Mouse (Mus musculus): ENCODE results near the gene Cacnb4. TPM values are rescaled to one million over a fixed set of nuclear protein-coding genes. Genes with fewer than 3 reads are reported as not detected.

Cacnb4 gene
- total and polyA plus RNA-seq, 3 experiments: not detected

- H3K27me3 ChIP-seq (ENCODE audit: control insufficient read depth in 1 of 2, insufficient read depth in 2 of 2, low read length in 2 of 2): no peaks in the 10 kb centered on the region
- TF ChIP-seq POLR2A (IDR thresholded peaks at IDR 0.05; ENCODE audit: control insufficient read depth in 1 of 2, insufficient read depth in 1 of 2, low read depth in 1 of 2, low read length in 2 of 2, poor library complexity in 1 of 2): no peak
- TF ChIP-seq SMC3 (IDR thresholded peaks at IDR 0.05; ENCODE audit: low read depth, low read length): no peak
- TF ChIP-seq ZC3H11A (IDR thresholded peaks at IDR 0.05; ENCODE audit: low read depth, low read length): no peak
- no peak for TF ChIP-seq MAX (IDR thresholded peaks at IDR 0.05; ENCODE audit: low read length)
- H3K27ac ChIP-seq (ENCODE audit: control insufficient read depth, low read depth, low read length): no peak overlapping the region
- H3K4me3 ChIP-seq (ENCODE audit: control insufficient read depth in 1 of 2, insufficient read depth in 1 of 2, low read depth in 2 of 2, low read length in 2 of 2): no peak overlapping the region
- H3K9me3 ChIP-seq (replicated peaks; ENCODE audit: insufficient read depth, low read length): no peaks in the 10 kb centered on the region
- H3K9ac ChIP-seq (ENCODE audit: control insufficient read depth, low read depth, low read length, poor library complexity, severe bottlenecking): no peak overlapping the region
- H3K79me2 ChIP-seq (ENCODE audit: control insufficient read depth, insufficient read depth, low read length, poor library complexity): no peaks in the 10 kb centered on the region
- no peak for DNase-seq (ENCODE audit: low read depth, low spot score)
- no peaks in the 10 kb centered on the region for H3K36me3 ChIP-seq (ENCODE audit: control insufficient read depth in 1 of 2, insufficient read depth in 2 of 2, low read length in 2 of 2)
- H3K4me1 ChIP-seq (ENCODE audit: control insufficient read depth in 1 of 2, insufficient read depth in 2 of 2, low read length in 2 of 2): no peaks in the 10 kb centered on the region
Observed at GRCm38 (mm10) chr2:52476801-52477549, 199.7 kb downstream of the Cacnb4 start.

GRCm38 (mm10) chr2:52475854-52476253 is 200.8 kb downstream of the Cacnb4 start:
- Histone ChIP-seq H3K9ac (ENCODE audit: control insufficient read depth, low read depth, low read length, poor library complexity, severe bottlenecking) (no peak overlapping the region), H3K27me3 (ENCODE audit: control insufficient read depth in 1 of 2, insufficient read depth in 2 of 2, low read length in 2 of 2) (no peaks in the 10 kb centered on the region), H3K9me3 (replicated peaks; ENCODE audit: insufficient read depth, low read length) (no peaks in the 10 kb centered on the region), H3K27ac (ENCODE audit: control insufficient read depth, low read depth, low read length) (no peak overlapping the region), H3K4me3 (ENCODE audit: control insufficient read depth in 1 of 2, insufficient read depth in 1 of 2, low read depth in 2 of 2, low read length in 2 of 2) (no peak overlapping the region), H3K79me2 (ENCODE audit: control insufficient read depth, insufficient read depth, low read length, poor library complexity) (no peaks in the 10 kb centered on the region), H3K36me3 (ENCODE audit: control insufficient read depth in 1 of 2, insufficient read depth in 2 of 2, low read length in 2 of 2) (no peaks in the 10 kb centered on the region), H3K4me1 (ENCODE audit: control insufficient read depth in 1 of 2, insufficient read depth in 2 of 2, low read length in 2 of 2) (no peaks in the 10 kb centered on the region)
- no peak for DNase-seq (ENCODE audit: low read depth, low spot score)
- no peak for TF ChIP-seq RCOR1 (IDR thresholded peaks at IDR 0.05; ENCODE audit: low read depth, low read length)
- TF ChIP-seq ZC3H11A (IDR thresholded peaks at IDR 0.05; ENCODE audit: low read depth, low read length): no peak
- TF ChIP-seq ETS1 (IDR thresholded peaks at IDR 0.05; ENCODE audit: low read depth, low read length): no peak
- TF ChIP-seq POLR2AphosphoS2 (IDR thresholded peaks at IDR 0.05; ENCODE audit: low read length): no peak
- no peak for TF ChIP-seq NRF1 (IDR thresholded peaks at IDR 0.05; ENCODE audit: insufficient read depth, low read depth, low read length, poor library complexity, severe bottlenecking)
- TF ChIP-seq KAT2A (conservative IDR thresholded peaks at IDR 0.05; ENCODE audit: low read depth, low read length): no peak
- TF ChIP-seq RAD21 (IDR thresholded peaks at IDR 0.05; ENCODE audit: low read depth, low read length): no peak
- TF ChIP-seq SMC3 (IDR thresholded peaks at IDR 0.05; ENCODE audit: low read depth, low read length): no peak
- TF ChIP-seq EP300 (IDR thresholded peaks at IDR 0.05; ENCODE audit: low read depth in 1 of 2, low read length in 2 of 2): no peak
- TF ChIP-seq GATA1 (IDR thresholded peaks at IDR 0.05; ENCODE audit: low read depth, low read length): no peak
- TF ChIP-seq MYC (IDR thresholded peaks at IDR 0.05; ENCODE audit: low read depth, low read length): no peak
- TF ChIP-seq TAL1 (IDR thresholded peaks at IDR 0.05; ENCODE audit: low read length): no peak

GRCm38 (mm10) chr2:52474570-52474969 is 202.1 kb downstream of the Cacnb4 start:
- Histone ChIP-seq H3K4me1 (ENCODE audit: control insufficient read depth in 1 of 2, insufficient read depth in 2 of 2, low read length in 2 of 2) (no peaks in the 10 kb centered on the region), H3K27me3 (ENCODE audit: control insufficient read depth in 1 of 2, insufficient read depth in 2 of 2, low read length in 2 of 2) (no peaks in the 10 kb centered on the region), H3K36me3 (ENCODE audit: control insufficient read depth in 1 of 2, insufficient read depth in 2 of 2, low read length in 2 of 2) (no peaks in the 10 kb centered on the region), H3K4me3 (ENCODE audit: control insufficient read depth in 1 of 2, insufficient read depth in 1 of 2, low read depth in 2 of 2, low read length in 2 of 2) (no peak overlapping the region), H3K27ac (ENCODE audit: control insufficient read depth, low read depth, low read length) (no peak overlapping the region), H3K9me3 (replicated peaks; ENCODE audit: insufficient read depth, low read length) (no peaks in the 10 kb centered on the region), H3K9ac (ENCODE audit: control insufficient read depth, low read depth, low read length, poor library complexity, severe bottlenecking) (no peak overlapping the region), H3K79me2 (ENCODE audit: control insufficient read depth, insufficient read depth, low read length, poor library complexity) (no peaks in the 10 kb centered on the region)
- no peak for TF ChIP-seq NELFE (IDR thresholded peaks at IDR 0.05; ENCODE audit: low read depth, low read length)
- TF ChIP-seq ZNF384 (IDR thresholded peaks at IDR 0.05; ENCODE audit: low read depth, low read length): no peak
- TF ChIP-seq SIN3A (IDR thresholded peaks at IDR 0.05; ENCODE audit: low read length): no peak
- no peak for TF ChIP-seq MXI1 (IDR thresholded peaks at IDR 0.05; ENCODE audit: low read depth, low read length)
- no peak for TF ChIP-seq CHD2 (IDR thresholded peaks at IDR 0.05; ENCODE audit: low read length)
- TF ChIP-seq CTCF (IDR thresholded peaks at IDR 0.05 in 2 of 3, conservative IDR thresholded peaks at IDR 0.05 in 1 of 3; ENCODE audit: control insufficient read depth in 1 of 3, insufficient read depth in 1 of 3, low read depth in 2 of 3, low read length in 3 of 3, poor library complexity in 1 of 3, severe bottlenecking in 1 of 3): no peak
- TF ChIP-seq TCF12 (IDR thresholded peaks at IDR 0.05; ENCODE audit: low read depth, low read length): no peak
- TF ChIP-seq ELF1 (IDR thresholded peaks at IDR 0.05; ENCODE audit: low read depth, low read length): no peak
- TF ChIP-seq JUND (IDR thresholded peaks at IDR 0.05; ENCODE audit: low read depth, low read length): no peak
- TF ChIP-seq ZKSCAN1 (IDR thresholded peaks at IDR 0.05; ENCODE audit: low read depth, low read length): no peak
- no peak for TF ChIP-seq RCOR1 (IDR thresholded peaks at IDR 0.05; ENCODE audit: low read depth, low read length)
- TF ChIP-seq ETS1 (IDR thresholded peaks at IDR 0.05; ENCODE audit: low read depth, low read length): no peak
- TF ChIP-seq POLR2A (IDR thresholded peaks at IDR 0.05; ENCODE audit: control insufficient read depth in 1 of 2, insufficient read depth in 1 of 2, low read depth in 1 of 2, low read length in 2 of 2, poor library complexity in 1 of 2): no peak
- TF ChIP-seq E2F4 (IDR thresholded peaks at IDR 0.05; ENCODE audit: borderline replicate concordance, low read depth, low read length): no peak
- no peak for TF ChIP-seq MAFK (IDR thresholded peaks at IDR 0.05; ENCODE audit: borderline replicate concordance, low read depth, low read length)
- no peak for TF ChIP-seq NRF1 (IDR thresholded peaks at IDR 0.05; ENCODE audit: insufficient read depth, low read depth, low read length, poor library complexity, severe bottlenecking)
- no peak for DNase-seq (ENCODE audit: low read depth, low spot score)

All from MEL (cell line).